Mouse (Mus musculus) right cerebral cortex, postnatal 10 days (tissue): ENCODE results near the gene Sema5a.

Experiments
- DNase-seq, 2 experiments: peaks; one replicate each; pipeline ENCODE4 v3.0.0; 2021; ENCODE audit warnings: low spot score in 2 of 2

Gene Sema5a

GRCm38 (mm10) chr15:32247281-32247680 lies 2.7 kb downstream of the Sema5a start:
- no peak for DNase-seq

GRCm38 (mm10) chr15:32254806-32255205 lies 10.2 kb downstream of the Sema5a start:
- DNase-seq = no peak

- no peak for DNase-seq
Observed at GRCm38 (mm10) chr15:32257340-32257739, 12.7 kb downstream of the Sema5a start.

GRCm38 (mm10) chr15:32257886-32258319 lies 13.3 kb downstream of the Sema5a start:
- peak; percentile 77 to 87 for DNase-seq

GRCm38 (mm10) chr15:32259362-32260096 lies 14.9 kb downstream of the Sema5a start:
- DNase-seq = no peak

- no peak for DNase-seq
Observed at GRCm38 (mm10) chr15:32260942-32261341, 16.3 kb downstream of the Sema5a start.

GRCm38 (mm10) chr15:32263651-32264050 lies 19.0 kb downstream of the Sema5a start:
- no peak for DNase-seq

- DNase-seq = no peak
Observed at GRCm38 (mm10) chr15:32264822-32265377, 20.3 kb downstream of the Sema5a start.

GRCm38 (mm10) chr15:32265378-32265934 lies 20.8 kb downstream of the Sema5a start:
- DNase-seq = peak; percentile 40 to 46

- no peak for DNase-seq
Observed at GRCm38 (mm10) chr15:32266122-32266820, 21.7 kb downstream of the Sema5a start.

- no peak for DNase-seq
Observed at GRCm38 (mm10) chr15:32270106-32270505, 25.5 kb downstream of the Sema5a start.

GRCm38 (mm10) chr15:32273925-32274324 lies 29.3 kb downstream of the Sema5a start:
- no peak for DNase-seq

- no peak for DNase-seq
Observed at GRCm38 (mm10) chr15:32275020-32275419, 30.4 kb downstream of the Sema5a start.

GRCm38 (mm10) chr15:32278600-32278999 lies 34.0 kb downstream of the Sema5a start:
- DNase-seq = no peak

- no peak for DNase-seq
Observed at GRCm38 (mm10) chr15:32281374-32281773, 36.8 kb downstream of the Sema5a start.

GRCm38 (mm10) chr15:32284688-32285087 lies 40.1 kb downstream of the Sema5a start:
- no peak for DNase-seq

- no peak for DNase-seq
Observed at GRCm38 (mm10) chr15:32286296-32286695, 41.7 kb downstream of the Sema5a start.

GRCm38 (mm10) chr15:32288480-32288879 lies 43.9 kb downstream of the Sema5a start:
- DNase-seq = no peak

GRCm38 (mm10) chr15:32291000-32291399 lies 46.4 kb downstream of the Sema5a start:
- no peak for DNase-seq

- no peak for DNase-seq
Observed at GRCm38 (mm10) chr15:32296523-32296922, 51.9 kb downstream of the Sema5a start.

- no peak for DNase-seq
Observed at GRCm38 (mm10) chr15:32297266-32297665, 52.7 kb downstream of the Sema5a start.

- no peak for DNase-seq
Observed at GRCm38 (mm10) chr15:32298525-32298924, 53.9 kb downstream of the Sema5a start.

GRCm38 (mm10) chr15:32300991-32301390 lies 56.4 kb downstream of the Sema5a start:
- no peak for DNase-seq
